Mouse (Mus musculus): Measurements from ENCODE around the gene Mvb12b. TPM values are rescaled to one million over a fixed set of nuclear protein-coding genes. Genes with fewer than 3 reads are reported as not detected.
A peak's percentile ranks its signal among the peaks of the same experiment; 100 is the strongest.

The Mvb12b gene
- total RNA-seq, 2 experiments from 2014 or later: 17.4 to 23.0 TPM

DNA sequence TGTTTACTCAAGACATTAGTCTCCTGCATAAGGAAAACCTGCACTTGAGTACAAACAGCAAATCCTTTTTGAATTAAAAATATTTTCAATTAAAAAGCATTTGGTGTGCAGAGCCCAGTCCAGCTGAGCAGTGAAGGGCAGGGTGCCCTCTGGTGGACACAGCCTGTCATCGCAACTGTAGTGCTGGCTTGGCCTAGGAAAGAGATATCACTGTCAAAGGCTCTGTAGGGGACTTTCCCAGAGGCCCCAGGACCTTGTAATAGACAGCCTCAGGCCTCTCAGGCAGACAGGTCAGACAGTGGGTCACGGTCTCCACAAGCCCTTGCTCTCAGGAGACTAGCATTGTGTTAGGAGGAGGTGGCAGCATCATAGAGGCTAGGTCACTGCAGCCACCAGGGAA, 151.0 kb downstream of the Mvb12b start:
- peak; percentile 82 for DNase-seq

DNA sequence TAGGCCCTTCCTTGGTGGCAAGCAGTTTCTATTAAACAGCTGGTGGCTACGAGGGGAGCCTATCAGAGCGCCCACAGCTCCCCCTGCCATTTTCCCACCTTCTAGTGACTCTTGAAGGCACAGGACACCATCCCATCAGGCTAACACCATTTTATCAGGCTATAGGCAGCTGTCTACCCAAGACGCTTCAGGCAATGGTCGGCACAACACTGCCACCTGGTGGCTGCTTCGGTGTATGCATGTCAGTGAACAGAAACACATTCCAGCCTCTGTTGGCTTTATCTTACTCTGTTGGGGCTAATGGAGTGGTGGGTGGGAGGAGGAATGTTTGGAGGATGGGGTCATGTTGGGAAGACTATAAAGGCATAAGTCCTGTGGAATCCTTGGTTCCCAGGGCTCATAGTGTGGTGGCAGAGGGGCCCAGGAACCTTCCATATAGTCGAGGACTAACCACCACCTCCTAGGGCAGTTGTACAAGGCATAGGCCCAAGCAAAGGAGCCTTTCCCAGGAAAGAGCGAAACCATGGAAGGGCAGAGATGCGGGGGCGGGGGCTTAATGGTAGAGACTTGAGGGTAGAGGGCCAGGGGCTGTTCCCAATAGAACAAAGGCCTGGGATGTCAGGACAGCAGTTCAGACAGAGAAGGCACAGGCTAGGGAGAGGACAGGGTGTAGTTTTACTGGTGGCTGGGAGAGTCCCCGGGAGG, 152.8 kb downstream of the Mvb12b start:
- peak; percentile 89 for DNase-seq

DNA sequence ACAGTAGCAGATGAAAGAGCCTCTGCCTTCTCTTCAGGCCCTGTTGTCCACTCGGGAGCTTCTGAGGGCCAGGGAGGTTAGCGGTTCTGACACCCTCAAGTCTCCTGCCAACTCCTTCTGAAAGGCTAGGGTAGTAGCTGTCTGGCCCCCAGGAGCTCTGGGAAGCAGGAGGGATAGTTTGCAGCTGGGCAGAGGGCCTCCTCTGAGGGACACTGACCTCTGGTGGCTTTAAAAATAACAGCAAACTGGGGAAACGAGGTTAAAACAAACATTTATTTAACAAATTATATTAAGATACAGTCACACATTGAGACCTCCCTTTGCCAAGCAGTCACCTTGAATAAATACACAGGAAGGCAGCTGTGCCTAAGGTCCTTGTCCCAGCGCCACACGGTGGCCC, 158.0 kb downstream of the Mvb12b start:
- DNase-seq: no peak

DNA sequence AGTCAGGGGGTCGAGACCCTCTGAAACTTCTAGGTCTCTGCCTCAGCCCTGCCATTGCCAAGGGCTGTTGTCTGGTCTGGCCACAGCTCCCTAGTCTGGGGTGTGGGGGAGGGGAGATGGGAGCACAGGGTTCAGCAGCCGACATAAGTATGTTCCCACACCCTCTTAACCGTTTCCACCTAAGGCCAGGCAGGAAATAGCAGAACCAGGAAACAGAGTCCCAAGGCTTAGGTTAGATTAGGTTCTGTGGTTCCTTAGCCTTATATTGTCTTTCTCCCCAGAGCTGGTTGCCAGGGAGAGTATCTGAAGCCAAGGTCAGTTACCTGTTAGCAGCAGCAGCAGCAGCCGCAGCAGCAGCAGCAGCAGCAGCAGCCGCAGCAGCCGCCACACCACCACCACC, 160.5 kb downstream of the Mvb12b start:
- DNase-seq: no peak

DNA sequence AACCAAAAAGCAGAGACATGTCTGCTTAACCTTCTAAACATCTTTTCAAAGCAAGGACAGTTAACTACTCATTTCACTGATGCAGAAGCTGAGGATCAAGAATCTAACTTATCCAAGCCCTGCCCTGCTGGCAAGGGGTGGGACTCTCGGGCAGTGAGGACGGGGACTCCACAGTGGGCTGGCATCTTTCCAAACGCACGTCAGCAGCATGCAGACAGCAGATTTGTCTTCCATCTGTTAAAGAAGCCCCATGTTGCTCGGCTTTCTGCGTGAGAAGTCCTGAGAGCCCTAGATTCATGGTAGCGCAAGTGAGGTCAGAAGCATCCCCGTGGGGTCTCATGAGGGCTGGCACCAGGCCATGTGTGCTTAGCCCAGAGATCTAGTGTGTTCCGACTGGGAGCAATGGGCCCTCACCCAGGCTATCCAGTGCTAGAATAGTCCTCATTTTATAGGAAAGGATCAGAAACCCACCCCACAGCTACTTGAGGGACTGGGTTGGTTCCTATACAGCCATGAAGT, 167.3 kb downstream of the Mvb12b start:
- DNase-seq: no peak

DNA sequence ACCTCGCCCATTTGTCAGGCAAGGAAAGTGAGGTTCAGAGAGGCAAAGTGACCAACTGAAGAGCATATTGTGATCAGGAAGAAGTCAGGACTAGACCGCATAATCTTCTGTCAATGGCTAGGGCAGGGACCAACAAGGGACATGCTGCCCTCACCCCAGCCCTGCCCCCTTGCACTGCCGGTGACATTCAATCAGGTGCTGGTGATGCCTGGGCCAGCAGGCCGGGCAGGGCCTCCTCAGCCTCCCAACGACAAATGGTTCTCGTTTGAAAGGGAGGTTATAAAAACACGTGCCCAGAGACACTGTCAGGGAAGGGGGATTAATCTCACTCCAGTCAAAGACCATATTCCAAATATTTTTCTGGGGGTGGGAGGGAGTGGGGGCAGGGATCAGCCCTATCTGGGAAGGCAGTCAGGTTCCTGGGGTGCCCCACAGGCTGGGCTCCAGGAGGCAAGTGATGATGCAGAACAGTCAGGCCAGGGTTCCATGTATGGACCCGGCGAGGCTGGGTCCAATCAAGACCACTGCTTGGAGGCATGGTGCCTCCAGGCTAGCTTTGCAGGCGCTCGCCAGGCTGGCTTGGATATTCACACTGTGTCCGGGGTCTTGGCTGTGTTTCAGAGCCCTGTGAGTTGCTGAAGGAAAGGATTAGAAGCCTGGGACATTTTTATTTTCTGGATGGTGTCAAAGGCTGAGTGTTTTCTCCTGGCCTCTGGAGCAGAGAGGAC, 168.2 kb downstream of the Mvb12b start:
- no peak for DNase-seq

DNA sequence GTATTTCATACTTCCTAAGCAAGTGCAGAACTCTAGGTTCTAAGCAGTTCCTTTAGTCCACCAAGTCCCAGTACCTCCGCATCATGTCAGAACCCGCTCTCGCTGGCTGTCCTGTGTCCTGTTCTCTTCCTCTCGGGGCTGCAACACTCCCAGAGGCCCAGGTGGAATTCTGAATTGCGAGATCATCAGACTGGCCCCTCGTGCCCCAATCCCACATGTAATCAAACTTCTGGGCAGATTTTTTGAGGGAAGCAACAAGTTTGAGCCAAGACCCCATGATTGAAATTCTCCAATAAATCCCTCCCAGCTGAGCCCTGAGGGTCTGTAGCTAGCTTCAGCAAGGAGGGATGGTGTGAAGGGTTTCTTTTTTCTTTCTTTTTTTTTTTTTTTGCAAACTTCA, 169.2 kb downstream of the Mvb12b start:
- DNase-seq: no peak

DNA sequence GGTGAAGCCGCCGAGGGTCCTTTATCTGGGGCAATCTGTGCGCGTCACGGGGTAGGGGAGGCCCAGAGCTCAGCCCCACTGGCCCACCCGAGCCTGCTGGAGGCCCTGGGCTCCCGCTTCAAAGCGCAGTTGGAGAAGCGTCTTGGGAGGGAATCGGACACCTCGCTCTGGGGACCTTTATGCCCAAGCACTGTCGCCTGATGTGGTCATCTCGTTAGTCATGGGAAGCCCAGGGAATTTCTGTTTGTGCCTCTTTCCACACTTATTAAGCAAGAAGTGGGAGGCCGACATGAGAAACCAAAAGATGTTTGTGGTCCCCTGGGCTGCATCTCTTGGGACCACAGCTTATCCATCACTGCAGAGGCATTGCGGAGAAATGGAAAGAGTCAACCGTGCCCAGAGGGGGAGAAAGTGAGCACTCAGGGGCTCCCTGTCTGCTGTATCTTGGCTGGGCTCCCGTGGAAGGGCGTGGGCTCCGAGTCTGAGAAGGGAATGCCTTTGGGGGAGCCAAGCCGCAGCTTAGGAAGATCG, 169.9 kb downstream of the Mvb12b start:
- no peak for DNase-seq

DNA sequence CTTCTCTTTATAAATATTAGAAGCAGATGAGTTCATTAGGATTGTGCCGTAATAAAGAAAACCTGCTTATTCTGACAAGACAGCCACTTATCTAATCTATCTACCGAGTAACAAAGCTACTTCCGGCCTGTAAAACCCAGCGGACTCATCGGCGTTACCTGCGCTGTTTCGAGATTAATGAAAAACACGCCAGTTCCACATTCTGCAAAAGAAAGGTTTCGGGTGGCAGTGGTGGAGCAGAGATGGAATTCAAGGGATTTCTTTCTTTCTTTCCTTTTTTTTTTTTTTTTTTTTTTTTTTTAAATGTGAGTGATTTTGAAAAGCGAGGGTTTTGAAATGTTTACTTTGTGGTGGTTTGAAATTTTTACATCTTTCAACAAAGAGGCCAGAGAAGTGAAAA, 170.4 kb downstream of the Mvb12b start:
- DNase-seq: no peak

DNA sequence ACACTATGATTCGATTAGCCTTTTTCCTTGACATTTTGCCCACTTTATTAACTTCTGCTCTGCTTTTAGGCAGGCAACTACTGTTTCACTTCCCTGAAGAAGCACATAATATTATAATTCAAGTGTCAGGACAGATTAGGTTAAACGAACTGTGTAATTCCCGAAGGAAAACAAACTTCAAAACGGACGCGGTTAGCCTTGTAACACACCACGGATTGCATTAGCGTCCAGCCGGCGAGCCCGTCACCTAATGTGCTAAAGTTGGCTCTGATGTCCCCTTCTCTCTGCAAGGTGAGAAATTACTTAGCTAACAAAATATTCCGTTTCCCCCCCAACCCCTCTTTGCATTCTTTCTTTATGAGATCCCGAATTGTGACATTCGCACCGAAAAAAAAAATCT, 170.9 kb downstream of the Mvb12b start:
- DNase-seq: no peak

DNA sequence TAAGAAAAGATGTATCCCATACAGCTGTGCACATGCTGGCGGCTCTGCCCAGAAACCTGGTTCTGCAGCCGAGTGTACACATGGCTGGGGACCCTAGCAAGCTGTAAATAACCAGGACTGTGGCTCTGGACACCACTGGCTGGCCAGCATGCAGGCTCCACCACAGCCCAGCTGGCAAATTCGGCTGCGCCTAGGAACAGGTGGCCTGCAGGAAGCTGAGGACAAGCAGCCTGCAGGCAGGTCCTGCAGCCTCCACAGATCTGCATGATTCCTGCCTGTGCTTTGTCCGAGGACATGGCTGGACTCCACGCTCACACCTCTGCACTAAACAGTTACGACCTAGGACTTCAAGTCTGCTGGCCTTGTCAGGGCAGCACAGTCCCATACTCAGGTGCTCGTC, 172.8 kb downstream of the Mvb12b start:
- no peak for DNase-seq

DNA sequence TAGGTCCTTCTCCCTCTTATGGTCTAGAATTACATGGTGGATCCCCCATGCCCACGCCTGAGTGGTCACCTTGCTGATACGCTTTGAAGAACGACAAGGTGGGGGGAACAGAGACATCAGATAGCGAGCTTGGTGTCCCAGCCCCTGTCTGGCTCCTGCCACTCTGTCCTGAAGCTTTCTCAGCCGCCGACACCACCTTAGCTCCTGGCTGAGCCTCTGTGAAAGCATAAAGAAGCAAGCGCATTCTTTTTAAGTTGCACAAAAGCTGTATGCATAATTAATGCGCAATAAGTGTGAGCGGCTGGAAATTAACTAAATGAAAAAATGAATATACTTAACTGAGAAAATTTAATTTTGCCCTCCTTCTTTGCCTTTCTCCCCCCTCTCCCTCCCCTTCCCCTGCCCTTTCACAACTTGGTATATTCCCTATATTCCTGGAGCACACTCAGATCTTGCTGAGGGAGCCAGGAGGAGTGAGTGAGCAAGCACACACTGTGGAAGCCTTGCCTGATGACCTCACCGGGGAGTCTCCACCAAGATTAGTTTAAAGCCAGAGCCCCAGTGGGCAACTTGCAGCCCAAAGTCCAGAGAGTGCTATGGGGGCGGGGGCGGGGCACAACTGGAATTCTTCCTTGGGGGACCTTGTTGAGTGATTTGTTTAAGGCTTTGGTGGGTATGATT, 174.0 kb downstream of the Mvb12b start:
- no peak for DNase-seq

DNA sequence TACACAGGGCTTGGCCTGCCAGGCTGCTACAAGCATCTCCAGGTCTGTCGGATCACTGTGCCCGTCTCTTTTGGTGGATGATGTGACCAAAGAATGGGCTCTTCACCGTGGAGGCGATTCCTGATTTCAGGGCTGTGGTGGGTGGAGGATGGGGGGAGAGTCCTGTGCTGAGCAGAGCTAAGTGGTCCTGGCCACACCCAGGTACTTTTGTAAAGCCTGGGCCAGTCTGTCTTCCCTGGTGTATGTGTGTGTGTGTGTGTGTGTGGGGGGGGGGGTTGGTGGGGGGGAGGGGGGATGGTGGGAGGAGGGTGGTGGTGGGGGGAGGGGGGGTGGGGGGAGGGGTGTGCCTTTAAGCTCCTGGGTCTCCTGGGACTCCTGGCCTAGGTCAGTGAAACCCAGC, 174.9 kb downstream of the Mvb12b start:
- DNase-seq: no peak

DNA sequence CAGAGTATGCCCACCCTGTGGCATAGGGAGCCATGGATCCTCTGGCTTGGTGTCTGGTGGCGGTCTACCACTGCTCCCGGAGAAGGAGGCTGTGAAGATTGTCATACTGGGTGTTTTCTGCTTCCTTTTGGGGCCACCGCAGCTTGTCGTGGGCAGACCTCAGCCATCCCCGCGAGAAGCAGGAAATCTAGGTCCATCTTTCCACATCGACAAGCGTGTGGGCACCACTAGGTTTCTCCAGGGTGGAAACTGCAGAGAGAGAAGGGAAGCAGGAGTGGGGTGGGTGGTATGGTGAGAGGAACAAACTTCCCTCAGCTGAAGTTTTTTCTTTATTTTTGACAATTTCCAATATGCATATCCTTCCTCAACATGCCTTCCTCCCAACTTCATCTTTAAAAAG, 178.9 kb downstream of the Mvb12b start:
- no peak for DNase-seq

DNA sequence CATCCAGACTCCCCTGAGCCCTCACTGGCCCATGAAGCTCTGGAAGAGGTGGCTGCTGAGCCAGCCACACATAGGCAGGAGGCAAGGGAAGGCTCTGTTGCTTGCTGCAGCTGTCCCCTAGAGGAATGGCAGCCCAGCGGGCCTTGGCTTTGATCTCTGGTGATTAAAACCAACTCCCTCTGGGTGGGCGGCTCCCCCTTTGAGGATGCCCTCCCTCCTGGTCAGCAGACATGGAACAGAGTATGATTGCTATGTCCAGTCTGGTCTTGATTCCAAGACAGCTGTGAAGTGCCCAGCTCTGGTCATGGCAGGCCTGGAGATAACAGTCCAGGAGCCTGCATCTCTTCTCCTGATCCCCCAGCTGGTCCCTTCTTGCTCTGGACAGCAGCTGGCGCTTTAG, 179.7 kb downstream of the Mvb12b start:
- DNase-seq: no peak

DNA sequence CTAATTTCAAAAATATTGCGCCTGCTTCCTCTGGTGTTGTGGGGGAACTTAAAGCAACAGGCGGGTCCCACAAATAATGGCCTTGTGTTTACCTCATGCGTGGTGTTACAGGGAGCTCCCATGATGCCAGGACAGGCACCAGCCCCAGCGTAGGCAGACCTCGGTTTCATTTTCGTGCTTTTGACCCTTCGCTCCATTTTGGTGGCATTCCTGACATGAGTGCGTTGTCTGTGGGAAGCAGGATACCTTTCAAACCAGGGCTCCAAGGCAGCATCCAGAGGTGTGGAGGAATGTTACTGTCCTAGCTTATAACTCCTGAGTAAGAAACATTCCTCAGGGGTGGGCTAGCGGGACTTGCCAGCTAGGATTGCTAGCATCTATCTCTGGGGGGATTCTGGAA, 181.3 kb downstream of the Mvb12b start:
- no peak for DNase-seq

DNA sequence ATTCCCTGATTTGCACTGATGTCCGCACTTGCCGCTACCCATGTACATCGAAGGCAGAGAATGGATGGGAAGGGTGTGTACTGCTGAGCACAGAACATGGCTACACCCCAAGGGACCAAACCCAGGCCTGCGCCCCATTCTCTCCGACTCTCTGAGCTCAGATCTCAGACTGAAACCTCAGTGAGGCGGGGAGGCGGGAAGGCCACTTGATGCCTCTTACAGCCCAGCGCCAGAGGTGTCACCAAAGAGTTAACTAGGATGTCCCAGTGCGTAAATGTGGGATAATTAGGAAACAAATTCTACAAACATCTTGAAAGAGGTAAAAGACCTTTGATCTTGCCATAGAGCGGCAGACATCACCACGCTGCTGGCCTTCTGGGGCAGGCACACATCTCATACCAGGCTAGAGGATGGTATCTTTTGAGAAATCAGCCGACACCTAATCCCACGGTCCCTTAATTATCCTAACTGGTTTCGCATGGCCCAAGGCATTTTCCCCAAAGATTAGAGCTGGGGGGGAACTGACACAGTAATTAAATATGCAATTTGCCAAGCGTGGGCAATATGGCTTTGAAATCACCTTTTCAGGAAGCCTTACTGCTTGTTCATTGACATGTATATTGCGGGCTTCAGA, 181.9 kb downstream of the Mvb12b start:
- no peak for DNase-seq

DNA sequence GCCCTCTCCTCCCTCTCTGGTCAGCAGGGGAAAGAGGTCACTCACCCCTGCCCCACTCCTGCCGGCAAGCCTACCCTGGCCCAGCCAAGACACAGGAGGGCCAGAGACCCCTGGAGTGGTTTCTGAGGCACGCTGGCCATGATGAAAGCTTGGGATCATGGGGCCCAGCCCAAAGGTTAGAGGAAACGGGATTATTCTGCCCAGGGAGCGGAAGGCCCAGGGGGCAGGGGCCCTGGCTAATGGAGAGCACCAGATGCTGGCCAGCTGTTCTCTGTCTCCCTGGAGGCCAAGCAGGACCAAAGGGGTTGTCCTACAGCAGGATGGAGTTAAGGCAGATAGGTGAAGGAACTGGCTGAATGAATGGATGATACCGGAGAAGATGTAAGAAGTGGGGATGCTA, 184.5 kb downstream of the Mvb12b start:
- DNase-seq: no peak

DNA sequence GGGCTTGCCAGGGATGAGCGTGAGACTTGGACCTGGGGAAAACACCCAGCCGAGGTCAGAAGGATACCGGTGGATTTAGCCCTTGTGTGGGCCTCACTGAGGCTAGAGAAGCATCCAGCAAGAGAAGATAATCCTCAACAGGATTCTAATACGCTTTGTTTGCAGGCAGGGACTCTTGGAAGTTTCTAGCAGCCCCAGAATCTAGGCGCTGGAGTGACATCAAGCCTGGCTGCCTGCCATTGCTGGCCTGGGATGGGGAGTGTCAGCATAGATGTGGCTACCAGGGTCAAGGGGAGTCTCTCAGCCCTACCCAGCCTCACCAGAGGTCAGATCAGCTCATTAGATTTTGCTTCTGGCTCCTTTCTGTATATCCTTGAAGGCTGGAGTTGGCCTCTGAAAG, 185.0 kb downstream of the Mvb12b start:
- peak; percentile 77 for DNase-seq

DNA sequence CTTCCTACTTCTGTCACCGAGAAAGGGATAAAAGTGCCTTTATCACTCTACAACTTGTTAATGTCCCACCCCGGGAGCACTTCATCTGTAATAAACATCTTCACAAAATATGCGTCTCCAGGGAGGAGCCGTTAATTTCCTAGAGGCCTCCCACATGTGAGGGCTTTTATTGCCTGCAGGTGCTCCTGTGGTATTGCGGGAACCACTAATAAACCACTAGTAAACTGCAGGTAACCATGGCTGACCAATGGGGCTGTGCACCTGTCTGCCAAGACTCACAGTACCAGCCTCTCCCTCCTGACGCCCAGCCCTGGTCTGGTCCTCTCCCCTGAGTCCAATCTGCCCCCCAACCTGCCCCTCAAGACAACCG, 186.3 kb downstream of the Mvb12b start:
- DNase-seq: no peak

DNA sequence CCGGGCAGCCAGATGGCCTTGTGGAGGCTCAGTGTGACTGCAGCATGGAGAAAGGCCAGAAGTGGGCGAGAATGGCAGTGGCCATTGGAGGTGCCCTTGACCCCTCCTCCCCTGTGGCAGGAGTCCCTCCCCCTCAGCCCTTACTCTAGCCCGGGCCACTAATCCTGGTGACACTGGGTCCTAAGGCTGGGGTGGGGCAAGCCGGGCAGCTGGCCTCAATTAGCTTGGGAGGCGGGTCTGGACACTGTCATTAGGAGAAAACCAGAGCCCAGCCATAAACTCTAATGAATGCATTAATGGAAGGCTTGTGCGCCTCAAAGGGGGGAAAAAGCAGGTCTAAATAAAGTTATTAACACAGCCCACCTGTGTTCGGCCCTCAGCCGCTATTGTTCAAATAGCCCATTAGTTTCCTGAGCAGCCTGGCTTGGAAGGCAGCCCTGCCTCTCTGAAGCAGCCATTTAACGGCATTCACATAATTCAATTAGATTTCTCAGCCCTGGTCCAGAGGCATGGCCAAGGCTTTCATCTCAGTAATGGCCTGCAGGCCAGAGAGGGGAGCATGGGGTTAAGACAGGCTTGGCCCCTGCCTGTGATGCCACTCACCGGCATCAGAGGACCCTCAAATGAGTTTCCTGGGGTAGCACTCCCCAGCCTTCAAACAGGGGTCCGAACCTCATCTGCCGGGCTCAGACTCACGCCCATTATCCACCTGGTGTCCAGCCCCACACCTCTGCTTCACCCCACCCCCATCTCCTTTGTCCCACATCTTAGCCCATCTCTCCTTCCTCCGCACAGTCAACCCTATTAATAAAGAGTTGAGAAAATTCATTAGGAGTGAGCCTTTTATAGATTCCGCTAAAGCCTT, 186.9 kb downstream of the Mvb12b start:
- no peak for DNase-seq

DNA sequence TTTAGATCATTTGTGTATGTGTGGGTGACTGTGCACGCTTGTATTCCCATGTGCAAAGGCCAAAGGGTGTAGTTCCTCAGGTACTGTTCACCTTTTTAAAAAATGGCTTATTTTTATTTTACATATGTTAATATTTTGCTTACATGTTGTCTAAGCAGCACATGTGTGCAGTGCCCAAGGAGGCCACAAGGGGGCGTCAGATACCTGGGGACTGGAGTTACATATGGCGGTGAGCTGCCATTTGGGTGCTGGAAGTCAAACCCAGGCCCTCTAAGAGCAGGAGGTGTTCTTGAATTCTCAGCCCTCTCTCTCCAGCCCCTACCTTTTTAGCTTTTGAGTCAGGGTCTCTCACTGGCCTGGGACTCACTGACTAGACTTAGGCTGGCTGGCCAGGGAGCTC, 188.8 kb downstream of the Mvb12b start:
- DNase-seq: no peak
